Mouse (Mus musculus): ENCODE measurements around the gene Zup1.
"Not testable (repeated sequence)": the region's sequence is repeated elsewhere in the genome, so short reads cannot be mapped to it uniquely, and the experiment has no call there.

Gene Zup1

DNA sequence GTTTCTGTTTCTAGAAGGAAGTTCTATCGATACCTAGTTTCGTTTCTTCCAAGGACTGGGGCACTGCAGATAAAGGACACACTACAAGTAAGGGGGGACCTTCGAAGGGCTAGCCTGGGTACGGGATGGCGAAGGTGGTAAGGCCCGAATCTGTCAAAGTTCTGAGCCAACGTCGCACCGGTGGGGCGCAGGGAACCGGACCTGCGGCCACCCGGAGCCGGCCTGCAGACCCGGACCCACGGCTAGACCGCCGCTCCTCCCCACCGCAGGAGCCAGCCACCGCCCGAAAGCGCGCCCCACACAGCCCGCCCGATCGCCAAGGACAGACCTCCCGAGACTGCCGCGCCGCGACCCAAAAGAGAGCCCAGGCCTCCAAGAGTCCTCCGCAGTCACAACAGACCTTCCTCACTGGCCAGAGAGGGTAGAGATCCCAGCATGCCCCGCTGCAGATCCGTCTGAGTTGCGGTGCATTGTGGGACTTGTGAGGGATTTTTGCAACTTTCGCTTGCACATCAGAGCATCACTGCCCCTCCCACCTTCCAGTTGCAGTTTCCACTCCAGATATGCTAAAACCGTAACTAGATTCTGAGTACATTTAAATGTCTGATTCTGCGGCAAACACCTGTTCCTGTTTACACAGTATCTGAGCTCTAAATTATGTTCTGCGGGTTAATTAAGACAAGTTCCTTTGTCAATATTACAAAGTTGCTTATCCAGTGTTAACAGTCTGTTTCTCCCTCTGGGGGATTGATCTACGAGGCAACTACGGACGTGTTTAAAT, at the start of gene Zup1:
Gene Zup1, minus strand, starts transcription at position 467 of the 781 bp plus-strand sequence.
- DNase-seq (ENCODE audit: low read depth, low spot score): peak; percentile 86

DNA sequence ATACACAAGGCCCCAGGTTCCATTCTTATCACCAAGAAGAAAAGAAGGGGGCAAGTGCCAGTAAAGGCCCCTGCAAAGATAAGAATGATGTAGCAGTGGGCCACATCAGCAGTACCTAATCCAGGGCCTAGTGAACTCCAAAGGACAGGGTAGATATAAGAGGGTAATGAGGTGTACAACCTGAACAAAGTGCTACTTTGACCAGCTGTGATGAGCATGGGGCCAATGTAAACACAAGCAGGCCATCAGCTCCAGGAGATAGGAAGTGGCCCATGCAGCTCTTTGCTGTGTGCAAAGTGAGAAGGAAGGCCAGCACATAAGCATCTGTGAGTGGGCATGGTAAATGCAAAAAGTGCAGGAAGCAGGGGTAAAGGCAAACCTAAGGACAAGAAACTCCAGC, 47.3 kb upstream of the Zup1 start:
- DNase-seq (ENCODE audit: low read depth, low spot score): no peak

DNA sequence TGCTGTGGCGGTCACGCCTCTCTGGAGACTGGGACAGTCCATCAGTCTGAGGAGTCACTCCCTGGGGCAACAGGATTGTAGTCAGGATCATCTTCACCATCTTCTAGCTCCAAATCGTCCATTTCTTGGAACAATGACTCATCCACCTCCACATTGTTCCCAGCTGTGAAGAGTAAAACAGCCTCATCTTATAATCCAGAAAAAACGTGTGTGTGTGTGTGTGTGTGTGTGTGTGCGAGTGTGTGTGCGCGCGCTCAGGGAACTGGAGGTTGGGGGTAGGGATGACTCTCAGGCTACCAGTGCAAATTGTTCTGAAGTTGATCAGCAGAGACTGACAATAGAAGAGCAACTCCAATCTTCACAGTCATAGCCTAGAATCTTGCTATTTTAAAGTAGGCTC, 45.6 kb upstream of the Zup1 start:
- not testable (repeated sequence) for DNase-seq (ENCODE audit: low read depth, low spot score)

DNA sequence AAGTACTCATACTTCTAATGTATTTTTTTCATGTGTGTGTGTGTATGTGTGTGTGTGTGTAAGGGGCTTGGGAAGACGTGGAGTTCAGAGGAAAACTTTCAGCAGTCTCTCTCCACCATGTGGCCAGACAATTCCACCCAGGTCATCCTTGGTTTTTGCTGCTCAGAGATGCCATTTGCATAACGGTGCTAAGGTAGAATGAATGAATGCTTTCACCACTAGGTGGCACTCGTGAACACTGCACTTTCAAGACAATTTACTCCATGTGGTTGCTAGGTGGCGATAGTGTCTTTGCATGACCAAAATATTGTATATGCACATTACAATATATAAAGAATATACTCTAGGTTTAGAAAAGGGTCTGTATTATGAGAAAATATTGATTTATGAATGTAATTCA, 35.7 kb upstream of the Zup1 start:
- DNase-seq (ENCODE audit: low read depth, low spot score): peak; percentile 90

DNA sequence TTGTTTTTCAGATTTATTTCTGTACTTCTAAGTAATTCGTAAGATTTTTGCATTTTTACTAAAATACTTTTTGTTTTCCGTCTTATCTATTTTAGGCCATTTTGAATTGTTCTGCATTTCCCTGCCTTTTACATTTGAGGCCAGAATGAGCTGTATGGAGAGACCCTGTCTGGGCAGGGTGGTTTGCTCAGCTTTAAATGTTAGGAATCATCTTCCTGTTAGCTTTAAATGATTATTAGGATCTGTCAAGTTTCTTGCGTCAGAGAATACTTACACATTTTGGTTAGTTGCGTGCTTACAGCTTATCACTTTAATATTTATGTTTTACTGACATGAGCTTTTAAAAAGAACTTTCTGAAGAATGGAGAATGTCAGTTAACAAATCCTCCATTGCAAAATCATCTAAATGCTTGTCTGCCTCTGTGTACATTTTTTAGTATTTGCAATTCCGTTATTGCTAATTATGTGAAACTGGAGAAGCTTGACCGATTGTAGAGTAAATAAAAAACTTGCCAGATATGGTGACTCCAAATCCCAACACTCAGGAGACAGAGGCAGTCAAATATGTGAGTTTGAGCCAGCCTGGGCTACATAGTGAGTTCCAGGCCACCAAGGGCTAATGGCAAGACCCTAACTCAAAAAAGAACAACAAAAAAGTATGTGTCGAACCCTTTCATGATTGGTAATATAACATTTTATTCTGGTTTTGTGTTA, 23.9 kb upstream of the Zup1 start:
- DNase-seq (ENCODE audit: low read depth, low spot score): no peak

DNA sequence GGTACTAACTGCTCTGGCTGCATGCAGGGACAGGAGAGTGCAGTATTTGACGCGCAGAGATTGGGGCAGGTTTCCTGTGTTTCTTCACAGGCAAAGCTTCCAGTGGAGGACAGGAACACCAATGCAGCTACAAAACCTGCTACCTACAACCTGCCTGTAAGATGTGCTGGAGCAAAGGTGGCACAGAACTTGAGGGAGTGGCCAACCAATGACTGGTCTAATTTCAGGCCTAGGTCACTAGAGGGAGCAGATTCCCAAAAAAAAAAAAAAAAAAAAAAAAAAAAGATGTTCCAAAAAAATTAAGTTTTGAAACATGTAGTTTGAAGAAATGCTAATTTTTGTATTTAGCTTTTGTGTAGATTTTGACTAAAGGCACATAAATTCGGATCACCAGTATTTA, 1.4 kb upstream of the Zup1 start:
- no peak for DNase-seq (ENCODE audit: low read depth, low spot score)

DNA sequence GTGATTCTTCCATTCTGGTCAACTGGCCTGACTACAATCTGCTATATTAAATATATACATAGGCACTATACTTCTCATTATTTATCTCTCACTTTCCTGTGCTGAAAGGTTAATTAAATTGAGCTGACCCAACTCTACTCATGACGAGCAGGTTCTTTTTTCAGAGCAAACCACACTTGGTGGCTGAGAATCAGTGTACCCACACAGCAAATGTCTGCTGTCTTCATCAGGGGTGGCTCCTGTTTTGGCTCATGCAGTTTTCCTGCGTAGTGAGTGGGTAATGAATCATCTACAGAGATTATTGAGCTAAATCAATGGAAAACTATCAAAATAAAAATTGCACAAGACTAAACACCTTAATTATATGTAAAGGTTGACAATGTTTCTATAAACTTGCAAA, 4.7 kb downstream of the Zup1 start:
- DNase-seq (ENCODE audit: low read depth, low spot score): no peak

DNA sequence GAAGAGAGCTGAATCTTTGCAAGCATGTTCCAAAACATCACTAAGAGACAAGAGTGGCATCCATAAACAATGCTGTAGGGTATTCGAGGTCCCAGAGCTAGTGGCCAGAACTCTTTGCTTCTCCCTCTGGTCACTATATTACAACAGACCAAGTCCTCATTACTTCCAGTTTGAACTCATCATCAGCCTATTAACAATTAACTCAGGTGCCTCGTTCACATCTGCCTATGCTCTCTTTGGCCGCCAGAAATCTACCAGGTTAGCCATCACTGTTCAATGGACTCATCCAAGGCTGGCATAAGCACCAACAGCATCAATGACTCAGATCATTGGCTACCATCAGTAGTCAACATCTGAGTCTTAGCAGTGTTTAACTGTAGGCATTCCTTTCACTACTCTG, 5.7 kb downstream of the Zup1 start:
- DNase-seq (ENCODE audit: low read depth, low spot score): no peak

DNA sequence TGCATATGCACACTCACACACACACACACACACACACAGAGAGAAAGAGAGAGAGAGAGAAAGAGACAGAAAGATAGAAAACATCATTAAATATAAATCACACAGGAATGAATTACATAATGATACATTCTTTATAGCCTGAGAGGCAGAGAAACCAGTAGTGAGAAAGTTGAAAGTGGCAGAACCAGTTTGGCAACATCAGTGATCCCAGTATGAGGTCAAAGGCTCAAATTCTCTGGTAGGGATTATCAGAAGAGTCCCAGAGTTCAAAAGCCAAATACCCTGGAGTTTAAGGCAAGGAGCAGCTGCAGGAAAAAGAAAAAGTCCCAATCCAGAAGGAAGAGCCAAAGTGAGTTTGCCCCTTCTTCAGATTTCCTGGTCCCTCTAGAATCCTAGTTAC, 10.4 kb downstream of the Zup1 start:
- DNase-seq (ENCODE audit: low read depth, low spot score): no peak

DNA sequence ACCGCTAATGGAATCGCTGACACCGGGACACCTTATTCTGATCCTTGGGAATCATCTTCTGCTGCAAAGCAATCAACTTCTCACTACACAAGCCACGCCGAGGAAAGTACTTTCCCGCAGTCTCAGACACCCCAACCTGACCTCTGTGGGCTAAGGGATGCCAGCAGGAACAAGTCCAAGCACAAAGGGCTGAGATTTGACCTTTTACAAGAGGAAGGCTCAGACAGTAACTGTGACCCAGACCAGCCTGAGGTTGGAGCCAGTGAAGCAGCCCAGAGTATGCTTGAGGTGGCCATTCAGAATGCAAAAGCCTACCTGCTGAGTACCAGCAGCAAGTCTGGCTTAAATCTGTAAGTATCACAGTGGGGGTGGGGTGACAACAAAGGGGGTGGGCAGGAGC, 45.6 kb downstream of the Zup1 start:
- DNase-seq (ENCODE audit: low read depth, low spot score): peak; percentile 1

DNA sequence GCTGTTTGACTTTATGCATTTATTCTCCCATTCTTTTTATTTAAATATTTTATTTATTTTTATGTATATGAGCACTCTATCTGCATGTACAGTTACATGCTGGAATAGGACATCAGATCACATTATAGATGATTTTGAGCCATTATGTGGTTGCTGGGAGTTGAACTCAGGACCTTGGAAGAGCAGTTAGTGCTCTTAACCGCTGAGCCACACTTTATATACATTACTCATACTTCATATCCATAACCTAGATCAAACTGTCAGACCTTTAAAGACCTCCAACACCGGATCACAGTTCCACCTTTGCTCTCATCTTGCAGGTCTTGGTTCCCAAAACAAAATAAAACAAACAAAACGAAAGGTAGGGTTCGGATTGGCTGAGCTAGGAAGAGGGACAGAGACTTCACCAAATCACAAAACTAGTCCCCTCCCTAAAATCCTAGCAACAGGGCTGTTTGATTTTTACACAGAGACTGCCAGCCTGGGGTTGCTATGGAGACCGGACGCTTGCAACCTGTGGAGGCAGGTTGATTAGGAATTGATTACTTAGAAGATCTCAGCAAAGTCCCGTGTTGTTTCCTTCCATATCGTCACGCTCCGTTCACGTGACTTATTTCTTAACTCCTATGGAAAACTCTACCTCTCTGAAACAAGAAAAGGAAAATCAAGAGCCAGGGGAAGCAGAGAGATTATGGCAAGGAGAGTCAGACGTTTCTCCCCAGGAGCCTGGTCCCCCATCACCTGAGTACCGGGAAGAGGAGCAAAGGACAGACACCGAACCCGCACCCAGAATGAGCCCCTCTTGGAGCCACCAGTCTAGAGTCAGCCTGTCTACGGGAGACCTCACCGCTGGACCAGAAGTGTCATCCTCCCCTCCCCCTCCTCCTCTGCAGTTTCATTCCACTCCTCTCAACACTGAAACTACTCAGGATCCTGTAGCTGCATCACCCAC, 46.3 kb downstream of the Zup1 start, which contains the start of gene Rsph4a:
Gene Rsph4a, plus strand, starts transcription at position 582 of the 952 bp plus-strand sequence.
- peak; percentile 70 for DNase-seq (ENCODE audit: low read depth, low spot score)

DNA sequence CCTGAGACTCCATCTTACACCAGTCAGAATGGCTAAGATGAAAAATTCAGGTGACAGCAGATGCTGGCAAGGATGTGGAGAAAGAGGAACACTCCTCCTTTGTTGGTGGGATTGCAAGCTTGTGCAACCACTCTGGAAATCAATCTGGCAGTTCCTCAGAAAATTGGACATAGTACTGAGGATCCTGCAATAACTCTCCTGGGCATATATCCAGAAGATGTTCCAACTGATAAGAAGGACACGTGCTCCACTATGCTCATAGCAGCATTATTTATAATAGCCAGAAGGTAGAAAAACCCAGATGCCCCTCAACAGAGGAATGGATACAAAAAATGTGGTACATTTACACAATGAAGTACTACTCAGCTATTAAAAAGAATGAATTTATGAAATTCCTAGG, 49.5 kb downstream of the Zup1 start:
- not testable (repeated sequence) for DNase-seq (ENCODE audit: low read depth, low spot score)

DNA sequence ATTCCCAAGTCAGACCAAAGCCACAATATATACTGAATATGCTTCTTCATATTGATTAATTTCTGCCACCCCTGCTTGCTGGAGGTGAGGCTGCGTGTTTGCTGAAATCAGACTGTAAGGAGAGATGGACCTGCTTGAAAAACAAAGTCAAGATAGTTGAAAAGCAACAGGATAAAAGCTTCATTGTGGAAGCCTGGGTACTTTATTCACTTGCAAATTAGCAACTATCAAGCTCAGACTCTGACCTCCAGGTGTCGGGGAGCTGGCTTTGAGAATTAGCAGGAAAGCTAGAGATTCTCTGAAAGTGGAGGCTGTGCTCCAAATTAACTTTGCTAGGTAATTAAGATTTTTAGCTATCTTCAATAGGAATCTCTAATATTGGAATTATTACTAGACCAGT, 68.7 kb downstream of the Zup1 start:
- DNase-seq (ENCODE audit: low read depth, low spot score): not testable (repeated sequence)

DNA sequence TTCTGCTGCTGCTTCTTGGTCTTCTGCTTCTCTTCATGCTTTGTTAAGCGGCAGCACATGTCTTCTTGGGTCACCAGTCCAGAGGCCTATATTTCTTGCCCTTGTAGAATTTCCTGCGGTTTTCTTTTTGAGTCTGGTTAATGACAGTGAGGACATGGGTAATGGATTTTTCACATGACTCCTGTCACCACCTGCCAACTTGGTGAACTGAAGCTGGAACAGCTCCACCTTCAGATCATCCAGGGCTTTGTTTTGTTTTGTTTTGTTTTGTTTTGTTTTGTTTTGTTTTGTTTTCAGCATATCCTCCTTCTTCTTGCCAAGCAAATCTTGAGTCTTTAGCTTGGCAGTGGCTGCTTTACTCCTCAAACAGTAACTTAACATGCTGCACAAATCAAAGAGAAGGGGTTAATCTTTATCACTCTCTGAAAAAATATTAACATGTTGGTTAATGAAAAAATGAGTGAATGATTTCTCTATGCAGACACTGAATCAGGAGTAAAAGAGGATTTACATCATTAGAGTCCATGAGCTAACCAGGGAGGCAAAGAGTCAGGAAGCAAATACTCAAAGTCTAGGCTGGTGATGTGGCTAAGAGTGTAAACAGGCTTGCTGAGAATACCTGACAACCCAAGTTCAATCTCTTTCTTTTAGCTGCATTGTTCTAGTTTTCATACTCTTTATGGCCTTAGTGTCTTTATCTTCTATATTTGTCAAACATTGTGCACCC, 78.2 kb downstream of the Zup1 start:
- DNase-seq (ENCODE audit: low read depth, low spot score): no peak

DNA sequence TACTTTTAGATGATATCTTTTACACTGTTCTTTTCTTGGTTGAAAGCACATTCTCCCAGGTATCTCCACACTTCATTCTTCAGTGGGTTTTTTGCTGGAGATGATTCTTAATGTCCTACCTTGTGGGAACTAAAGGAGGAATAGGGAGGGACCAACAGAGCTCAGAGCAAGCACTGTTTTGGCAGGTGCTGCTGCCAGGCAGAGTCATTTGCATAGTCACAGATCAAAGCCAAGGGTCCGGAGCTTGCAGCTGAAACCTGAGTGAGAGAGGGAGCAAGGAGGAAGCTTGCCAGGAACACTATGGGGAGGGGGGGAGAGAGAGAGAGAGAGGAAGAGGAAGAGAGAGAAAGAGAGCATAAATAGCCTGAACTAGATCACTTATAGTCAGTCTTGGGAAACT, 80.6 kb downstream of the Zup1 start:
- DNase-seq (ENCODE audit: low read depth, low spot score): no peak
